ENCODE assay signal across 18 mouse cellular contexts in the genomic region with DNA sequence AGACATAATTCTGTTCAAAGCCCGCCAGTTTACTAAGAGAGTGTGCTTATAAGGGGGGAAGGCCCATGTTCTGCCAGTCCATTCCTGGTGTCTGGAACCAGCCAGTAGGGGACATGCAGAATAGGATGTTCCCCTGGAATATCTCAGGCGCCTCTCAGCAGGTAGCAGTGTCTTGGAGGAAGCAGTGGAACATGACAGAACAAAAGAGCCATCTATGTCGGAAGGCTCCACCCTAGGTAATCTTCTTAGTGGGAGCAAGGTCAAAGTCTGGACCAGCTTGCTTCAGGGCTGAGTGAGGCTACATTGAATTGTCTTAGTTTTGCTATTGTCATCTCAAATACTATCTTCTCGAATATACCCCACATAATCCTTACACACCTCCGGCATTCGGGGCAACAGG. TPM values are rescaled to one million over a fixed set of nuclear protein-coding genes. Genes with fewer than 3 reads are reported as not detected.
"Had no signal": no experiment of that assay in that cellular context is flagged by ENCODE, and none has a peak within 500 bp of the region (broad histone marks: within the 10 kb centered on the region; RNA-seq: fewer than 3 reads in every experiment).

No protein-coding gene starts in this region.

- H3K4me3 ChIP-seq: midbrain, embryonic 10.5 days; midbrain, embryonic 12.5 days; neural tube, embryonic 12.5 days; stomach, embryonic 15.5 days had no signal

- H3K27ac ChIP-seq: midbrain, embryonic 10.5 days; midbrain, embryonic 12.5 days; neural tube, embryonic 12.5 days; stomach, embryonic 15.5 days; stomach, postnatal 0 days had no signal

- H3K4me2 ChIP-seq: lung, embryonic 14.5 days; midbrain, embryonic 12.5 days; neural tube, embryonic 12.5 days; stomach, embryonic 15.5 days had no signal

- H3K36me3 ChIP-seq: midbrain, embryonic 10.5 days; midbrain, embryonic 12.5 days; neural tube, embryonic 12.5 days; stomach, embryonic 15.5 days had no signal

- DNase-seq: lung, embryonic 14.5 days; lung, postnatal 10 days; lung, postnatal 4 days; midbrain, embryonic 14.5 days; right cerebral cortex, postnatal 14 days; thymus, adult 2 months; thymus, postnatal 25 days; thymus, postnatal 4 days had no signal

- H3K4me1 ChIP-seq: neural tube, embryonic 12.5 days; stomach, embryonic 15.5 days had no signal

- H3K9me3 ChIP-seq: midbrain, embryonic 10.5 days; midbrain, embryonic 12.5 days; neural tube, embryonic 12.5 days; stomach, embryonic 15.5 days had no signal

- H3K9ac ChIP-seq: lung, embryonic 14.5 days; midbrain, embryonic 12.5 days; neural tube, embryonic 12.5 days; stomach, embryonic 15.5 days had no signal

- H3K27me3 ChIP-seq: midbrain, embryonic 12.5 days; neural tube, embryonic 12.5 days; stomach, embryonic 15.5 days had no signal

RNA-seq across cellular contexts. Expression of a gene that starts 40.2 kb away (rescaled TPM):
- total RNA-seq: midbrain, postnatal 0 days; monocyte, adult 5-6 weeks; neutrophil, adult 5-6 weeks had no signal
- polyA plus RNA-seq: midbrain, embryonic 14.5 days; midbrain, postnatal 0 days; neural tube, embryonic 12.5 days; neural tube, embryonic 14.5 days; testis, adult 2 months had no signal
